Mouse (Mus musculus): ENCODE results near the gene Prss53. TPM values are rescaled to one million over a fixed set of nuclear protein-coding genes. Genes with fewer than 3 reads are reported as not detected.

Prss53 gene
- polyA plus RNA-seq, 1 experiment, result 0.03 TPM

DNA sequence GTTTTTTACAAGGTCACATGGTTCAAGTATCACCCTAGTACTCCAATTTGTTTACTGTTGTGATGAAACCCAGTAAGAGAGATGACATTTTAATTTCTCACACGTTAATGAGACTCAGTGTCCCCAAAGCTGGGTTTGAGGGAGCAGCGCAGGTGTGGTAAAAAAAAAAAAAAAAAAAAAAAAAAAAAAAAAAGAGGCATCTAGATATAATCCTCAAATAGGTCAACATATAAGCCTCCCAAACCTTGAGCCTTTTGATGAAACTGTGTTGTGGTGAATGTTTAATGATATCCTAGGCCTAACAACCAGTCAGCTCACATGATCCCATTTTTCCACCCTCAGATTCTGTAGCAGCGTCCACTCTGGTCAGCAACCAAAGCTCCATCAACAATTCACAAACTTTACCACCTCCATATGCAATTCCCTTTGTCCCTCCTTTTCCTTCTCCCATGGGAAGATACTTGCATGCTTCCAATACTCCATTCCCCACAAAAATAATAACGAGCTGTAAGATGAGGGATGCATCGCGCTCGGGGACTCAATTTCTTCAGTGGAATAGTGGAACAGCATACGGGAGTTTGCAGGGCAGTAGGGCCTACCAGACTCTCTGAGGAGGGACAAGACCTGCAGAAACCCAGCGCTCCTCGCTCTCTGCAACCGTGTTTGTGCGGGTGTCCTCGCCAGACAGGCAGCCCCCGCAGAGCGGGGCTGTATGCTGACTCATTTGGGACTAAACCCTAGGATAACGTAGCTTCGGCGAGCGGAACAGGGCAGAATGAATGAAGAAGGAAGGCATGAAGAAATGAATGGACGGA lies 15.8 kb downstream of the Prss53 start:
- Histone ChIP-seq H3K36me3 (ENCODE audit: control insufficient read depth) (peaks cover 59% of the 10 kb centered on the region), H3K4me1 (ENCODE audit: control insufficient read depth) (peaks cover 53% of the 10 kb centered on the region), H3K9me3 (ENCODE audit: control insufficient read depth, low read length) (peaks cover 25% of the 10 kb centered on the region), H3K27me3 (ENCODE audit: control insufficient read depth) (peaks cover 3% of the 10 kb centered on the region; the same call in 1 of the 2 replicates), H3K4me3 (replicated peaks) (peak overlapping the region; percentile 99)
- TF ChIP-seq GATA1 (IDR thresholded peaks at IDR 0.05; ENCODE audit: low read length), result no peak
- no peak for TF ChIP-seq TAL1 (IDR thresholded peaks at IDR 0.05; ENCODE audit: low read length)

DNA sequence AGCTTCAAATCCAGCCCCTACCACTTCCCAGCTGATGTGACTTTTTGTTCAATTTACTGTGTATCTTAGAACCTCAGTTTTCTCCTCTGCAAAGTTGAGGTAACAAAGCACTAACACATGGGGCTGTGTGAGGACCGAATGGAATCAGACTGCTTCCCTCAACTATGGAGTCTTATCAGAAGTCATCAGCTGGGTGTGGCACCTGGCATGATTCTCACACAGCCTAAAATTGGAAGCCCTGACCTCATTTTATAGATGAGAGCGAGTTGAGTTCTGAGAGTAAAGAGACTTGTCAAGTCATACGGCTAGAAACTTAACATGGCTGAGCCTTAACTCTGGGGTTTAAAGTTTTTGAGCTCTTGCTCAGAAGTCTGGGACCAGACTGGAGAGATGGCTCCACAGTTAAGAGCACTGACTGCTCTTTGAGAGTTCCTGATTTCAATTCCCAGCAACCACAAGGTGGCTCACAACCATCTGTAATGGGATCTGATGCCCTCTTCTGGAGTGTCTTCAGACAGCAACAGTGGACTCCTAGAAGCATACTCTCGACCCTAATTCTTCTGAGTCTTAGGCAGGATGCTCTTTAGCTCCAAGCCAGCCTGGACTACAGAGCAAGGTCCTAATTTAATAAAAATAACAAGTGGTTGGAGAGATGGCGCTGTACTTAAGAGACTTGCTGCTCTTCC lies 20.5 kb downstream of the Prss53 start:
- TF ChIP-seq TAL1 (IDR thresholded peaks at IDR 0.05; ENCODE audit: low read length) (no peak), GATA1 (IDR thresholded peaks at IDR 0.05; ENCODE audit: low read length) (no peak)
- Histone ChIP-seq H3K9me3 (ENCODE audit: control insufficient read depth, low read length) (peaks cover 11% of the 10 kb centered on the region), H3K27me3 (ENCODE audit: control insufficient read depth) (no peaks in the 10 kb centered on the region), H3K4me1 (ENCODE audit: control insufficient read depth) (peaks cover 49% of the 10 kb centered on the region), H3K4me3 (replicated peaks) (no peak overlapping the region), H3K36me3 (ENCODE audit: control insufficient read depth) (peaks cover 73% of the 10 kb centered on the region)

DNA sequence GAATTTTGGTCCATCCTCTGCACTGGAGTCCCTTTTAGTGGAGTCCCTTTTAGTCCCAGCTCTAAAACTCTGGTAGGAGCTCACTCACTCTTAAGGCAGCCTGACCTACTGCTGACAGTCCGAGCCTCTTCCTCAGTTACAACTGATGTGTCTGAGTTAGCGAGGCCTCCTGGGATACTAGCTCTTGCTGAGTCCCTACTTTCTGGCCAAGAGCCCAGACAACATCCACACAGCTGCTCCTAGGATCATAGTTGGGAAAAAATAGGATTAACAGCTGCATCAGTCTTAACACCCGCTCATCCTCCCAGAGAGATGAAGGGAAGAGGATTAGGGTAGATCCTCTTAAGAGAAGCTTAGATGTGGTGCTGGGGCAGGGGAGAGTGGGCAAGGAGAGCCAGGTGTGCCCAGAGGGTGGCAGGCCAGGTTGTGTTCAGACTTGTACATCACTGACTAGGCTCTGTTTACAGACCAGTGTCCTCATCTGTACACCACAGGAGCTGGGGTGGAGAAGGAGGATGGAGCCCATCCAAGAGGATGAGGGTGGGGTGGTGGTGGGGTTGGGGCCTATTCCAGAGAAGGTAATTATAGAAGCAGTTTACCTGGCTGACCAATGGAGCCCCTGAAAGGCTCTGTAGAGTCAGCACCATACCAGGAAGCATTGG lies 21.5 kb downstream of the Prss53 start:
- H3K4me3 ChIP-seq (replicated peaks), result no peak overlapping the region
- peaks cover 11% of the 10 kb centered on the region for H3K9me3 ChIP-seq (ENCODE audit: control insufficient read depth, low read length)
- H3K36me3 ChIP-seq (ENCODE audit: control insufficient read depth), result peaks cover 77% of the 10 kb centered on the region
- no peaks in the 10 kb centered on the region for H3K27me3 ChIP-seq (ENCODE audit: control insufficient read depth)
- TF ChIP-seq TAL1 (IDR thresholded peaks at IDR 0.05; ENCODE audit: low read length) (no peak), GATA1 (IDR thresholded peaks at IDR 0.05; ENCODE audit: low read length) (no peak)
- peaks cover 39% of the 10 kb centered on the region for H3K4me1 ChIP-seq (ENCODE audit: control insufficient read depth)

DNA sequence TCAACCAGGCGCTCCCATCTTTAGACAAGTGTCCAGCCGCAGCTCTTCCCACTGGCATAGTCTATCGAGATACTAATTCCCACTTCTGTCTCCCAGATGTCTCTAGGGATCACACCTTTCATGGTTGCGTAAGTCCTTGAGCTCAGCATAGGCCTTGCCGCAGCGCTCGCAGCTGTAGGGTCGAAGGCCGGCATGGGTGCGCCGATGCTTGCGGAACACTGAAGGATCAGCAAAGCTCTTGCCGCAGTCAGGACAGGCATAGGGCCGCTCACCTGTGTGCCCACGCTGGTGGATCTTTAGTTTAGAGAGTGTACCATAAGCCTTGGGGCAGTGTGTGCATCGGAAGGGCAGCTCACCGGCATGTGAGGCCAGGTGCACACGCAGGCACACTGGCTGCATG lies 23.1 kb downstream of the Prss53 start:
- Histone ChIP-seq H3K27me3 (ENCODE audit: control insufficient read depth) (no peaks in the 10 kb centered on the region), H3K4me1 (ENCODE audit: control insufficient read depth) (peaks cover 25% of the 10 kb centered on the region), H3K4me3 (replicated peaks) (no peak overlapping the region), H3K9me3 (ENCODE audit: control insufficient read depth, low read length) (peaks cover 11% of the 10 kb centered on the region), H3K36me3 (ENCODE audit: control insufficient read depth) (peaks cover 62% of the 10 kb centered on the region)
- TF ChIP-seq TAL1 (IDR thresholded peaks at IDR 0.05; ENCODE audit: low read length), result no peak

DNA sequence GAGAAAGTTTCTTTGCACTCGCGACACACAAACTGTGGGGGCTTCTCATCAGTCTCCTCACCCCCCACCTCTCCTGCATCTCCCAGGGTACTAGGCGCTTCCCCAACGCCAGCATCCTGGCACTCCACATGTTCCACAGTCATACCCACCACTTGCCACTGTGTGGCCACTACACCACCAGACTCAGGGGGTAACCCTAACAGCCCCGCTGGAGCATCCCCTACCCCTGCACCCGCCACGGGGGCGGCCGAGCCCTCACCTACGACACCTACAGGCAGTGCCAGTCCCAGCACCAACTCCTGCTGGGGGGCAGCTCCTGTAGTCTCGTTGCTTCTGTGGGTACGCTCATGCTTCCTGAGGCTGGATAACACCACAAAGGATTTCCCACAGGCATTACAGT lies 24.3 kb downstream of the Prss53 start:
- H3K4me3 ChIP-seq (replicated peaks), result no peak overlapping the region
- H3K9me3 ChIP-seq (ENCODE audit: control insufficient read depth, low read length), result peaks cover 11% of the 10 kb centered on the region
- H3K36me3 ChIP-seq (ENCODE audit: control insufficient read depth), result peaks cover 53% of the 10 kb centered on the region
- peaks cover 16% of the 10 kb centered on the region for H3K4me1 ChIP-seq (ENCODE audit: control insufficient read depth)
- no peak for TF ChIP-seq TAL1 (IDR thresholded peaks at IDR 0.05; ENCODE audit: low read length)
- TF ChIP-seq GATA1 (IDR thresholded peaks at IDR 0.05; ENCODE audit: low read length), result no peak
- H3K27me3 ChIP-seq (ENCODE audit: control insufficient read depth), result no peaks in the 10 kb centered on the region

DNA sequence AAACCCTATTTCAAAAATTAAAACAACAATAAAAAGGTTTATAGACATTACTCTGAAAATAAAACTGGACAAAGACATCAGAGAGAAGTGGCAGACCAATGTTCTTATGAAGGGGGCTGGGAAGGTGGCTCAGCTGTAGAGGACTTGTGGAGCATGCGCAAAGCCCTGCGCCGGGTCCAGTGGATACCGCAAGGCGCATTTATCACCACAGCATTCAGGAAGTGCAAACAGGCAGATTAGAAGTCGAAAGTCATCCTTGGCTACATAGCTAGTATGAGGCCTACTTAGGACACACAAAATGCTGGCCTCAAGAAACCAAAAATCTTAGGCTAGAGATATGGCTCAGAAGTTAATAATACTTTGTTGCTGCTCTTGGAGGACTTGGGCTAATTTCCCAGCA lies 32.5 kb downstream of the Prss53 start:
- H3K36me3 ChIP-seq (ENCODE audit: control insufficient read depth), result no peaks in the 10 kb centered on the region
- peaks cover 7% of the 10 kb centered on the region for H3K4me1 ChIP-seq (ENCODE audit: control insufficient read depth)
- no peaks in the 10 kb centered on the region for H3K27me3 ChIP-seq (ENCODE audit: control insufficient read depth)
- TF ChIP-seq GATA1 (IDR thresholded peaks at IDR 0.05; ENCODE audit: low read length) (no peak), TAL1 (IDR thresholded peaks at IDR 0.05; ENCODE audit: low read length) (no peak)
- H3K9me3 ChIP-seq (ENCODE audit: control insufficient read depth, low read length), result no peaks in the 10 kb centered on the region
- no peak overlapping the region for H3K4me3 ChIP-seq (replicated peaks)

DNA sequence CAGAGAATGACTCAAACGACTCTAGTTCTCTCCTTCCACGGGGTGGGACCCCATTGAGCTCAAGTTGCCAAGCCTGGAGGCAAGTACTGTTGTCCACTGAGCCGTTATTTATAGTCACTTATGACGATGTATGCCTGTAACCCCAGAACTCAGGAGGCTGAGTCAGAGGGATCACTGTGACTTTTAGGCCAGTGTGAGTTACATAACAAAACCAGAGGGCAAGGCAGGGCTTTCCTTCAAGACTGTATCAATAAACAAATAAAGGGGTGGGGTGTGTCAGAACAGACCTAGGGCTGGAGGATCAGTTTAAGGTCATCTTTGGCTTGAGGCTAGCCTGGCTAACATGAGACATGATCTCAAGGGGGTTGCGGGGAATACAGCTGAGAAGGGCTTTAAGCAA lies 39.9 kb downstream of the Prss53 start:
- TF ChIP-seq TAL1 (IDR thresholded peaks at IDR 0.05; ENCODE audit: low read length) (no peak), GATA1 (IDR thresholded peaks at IDR 0.05; ENCODE audit: low read length) (no peak)
- Histone ChIP-seq H3K9me3 (ENCODE audit: control insufficient read depth, low read length) (no peaks in the 10 kb centered on the region), H3K36me3 (ENCODE audit: control insufficient read depth) (peaks cover 22% of the 10 kb centered on the region), H3K4me1 (ENCODE audit: control insufficient read depth) (peaks cover 16% of the 10 kb centered on the region), H3K27me3 (ENCODE audit: control insufficient read depth) (no peaks in the 10 kb centered on the region), H3K4me3 (replicated peaks) (no peak overlapping the region)

DNA sequence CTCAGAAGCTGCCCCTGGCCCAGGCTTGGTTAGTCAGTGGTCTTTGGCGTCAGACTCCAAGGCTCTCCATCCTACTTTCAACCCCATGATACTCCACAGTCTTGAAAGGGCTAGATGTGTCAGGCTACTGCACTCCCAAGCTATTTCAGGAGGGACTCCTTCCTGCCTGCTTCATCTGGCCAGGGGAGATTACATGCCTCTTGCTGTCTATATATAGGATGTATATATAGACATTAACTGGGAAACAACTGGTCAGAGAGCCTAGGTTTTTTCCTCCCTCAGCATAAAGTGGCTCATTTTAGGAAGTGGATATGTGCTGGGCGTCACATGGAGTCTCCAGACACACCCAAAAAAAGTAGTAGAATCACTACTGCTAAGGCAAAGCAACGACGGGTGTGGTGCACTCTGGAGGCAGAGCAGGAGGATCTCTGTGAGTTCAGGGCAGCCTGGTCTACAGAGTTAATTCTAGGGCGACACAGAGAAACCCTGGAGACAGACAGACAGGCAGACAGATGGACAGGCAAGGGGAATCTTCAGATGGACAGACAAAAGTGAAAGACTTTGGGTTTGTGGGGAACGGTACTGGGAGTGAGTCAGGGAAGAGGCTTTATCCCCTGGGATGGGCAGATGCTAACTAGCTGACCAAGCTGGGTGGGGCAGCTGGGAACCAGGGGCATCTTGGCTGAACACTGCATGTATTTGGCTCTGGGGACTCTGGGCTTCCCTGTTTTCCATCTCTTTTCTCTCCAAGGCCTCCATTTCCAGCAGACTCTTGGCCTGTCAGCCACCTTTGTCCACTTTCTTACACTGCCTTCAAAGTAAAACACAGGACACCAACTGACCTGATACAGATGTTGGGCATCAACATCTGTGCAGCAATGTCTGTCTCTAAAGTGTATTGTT lies 40.5 kb downstream of the Prss53 start:
- peaks cover 26% of the 10 kb centered on the region for H3K36me3 ChIP-seq (ENCODE audit: control insufficient read depth)
- no peaks in the 10 kb centered on the region for H3K27me3 ChIP-seq (ENCODE audit: control insufficient read depth)
- H3K9me3 ChIP-seq (ENCODE audit: control insufficient read depth, low read length), result no peaks in the 10 kb centered on the region
- no peak overlapping the region for H3K4me3 ChIP-seq (replicated peaks)
- H3K4me1 ChIP-seq (ENCODE audit: control insufficient read depth), result peaks cover 16% of the 10 kb centered on the region
- TF ChIP-seq GATA1 (IDR thresholded peaks at IDR 0.05; ENCODE audit: low read length) (no peak), TAL1 (IDR thresholded peaks at IDR 0.05; ENCODE audit: low read length) (no peak)
